ENCODE assay signal across 8 mouse cellular contexts in the genomic region with DNA sequence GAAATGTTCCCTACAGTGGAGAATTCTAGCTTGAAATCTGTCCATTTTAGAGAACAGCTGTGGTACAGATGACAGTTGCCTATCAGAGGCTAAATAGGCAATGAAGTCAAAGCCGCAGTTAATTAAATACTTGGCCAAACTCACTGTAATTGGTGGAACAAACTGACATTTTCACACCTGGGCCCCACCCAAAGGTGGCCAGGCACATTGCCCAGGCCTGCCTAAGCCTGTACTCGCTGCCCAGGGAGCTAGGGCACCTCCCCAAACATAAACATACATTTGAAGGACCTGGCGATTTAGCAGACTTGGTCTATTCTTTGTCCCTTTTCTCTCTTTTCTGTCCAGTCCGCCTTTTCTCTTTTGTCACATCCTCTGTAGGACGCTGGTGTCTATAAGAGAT. TPM values are rescaled to one million over a fixed set of nuclear protein-coding genes. Genes with fewer than 3 reads are reported as not detected.
DNase-seq lines count a peak whose midpoint lies in the region; ATAC-seq and TF ChIP-seq lines count a peak whose summit lies in the region.

A gene (plus strand): TSS at position 276 of the 400 bp plus-strand sequence.

- H3K4me2 ChIP-seq in neural tube, embryonic 11.5 days (ENCODE audit: low read depth): peak within 1 kb of the TSS; percentile 93
- H3K4me2 ChIP-seq in lung, postnatal 0 days (replicated peaks; ENCODE audit: low read depth, low read length): peak within 1 kb of the TSS; percentile 77

- no peak for TF ChIP-seq CTCF in lung, postnatal 0 days (IDR thresholded peaks at IDR 0.05)

- peak within 1 kb of the TSS; percentile 73 for H3K27ac ChIP-seq in neural tube, embryonic 11.5 days (ENCODE audit: low read depth, low read length)
- H3K27ac ChIP-seq in lung, postnatal 0 days (ENCODE audit: low read length): peak within 1 kb of the TSS; percentile 78

- ATAC-seq in neural tube, embryonic 11.5 days (ENCODE audit: insufficient read depth, low FRiP score, low TSS enrichment): no peak
- no peak for ATAC-seq in inflammation-experienced regulatory T-cells, adult 6 months
- no peak for ATAC-seq in lung, postnatal 0 days

- intact Hi-C loops in left cerebral cortex, postnatal 4 days (cut with DNase I): no loop called here
- intact Hi-C loops in left cerebral cortex, postnatal 10 days (cut with DNase I): no loop called here

- TF ChIP-seq EP300 in lung, postnatal 0 days (IDR thresholded peaks at IDR 0.05): no peak

- WGBS in neural tube, embryonic 11.5 days: 35% methylated on average over 5 of the region's 5 CpGs
- WGBS in lung, postnatal 0 days: 24% methylated on average over 5 of the region's 5 CpGs

- no peaks in the 10 kb centered on the region for H3K27me3 ChIP-seq in neural tube, embryonic 11.5 days (ENCODE audit: control insufficient read depth, insufficient read depth, low read length)
- no peaks in the 10 kb centered on the region for H3K27me3 ChIP-seq in lung, postnatal 0 days (replicated peaks; ENCODE audit: insufficient read depth, low read length)

- H3K9me3 ChIP-seq in neural tube, embryonic 11.5 days (ENCODE audit: control insufficient read depth, low read length): no peaks in the 10 kb centered on the region
- H3K9me3 ChIP-seq in lung, postnatal 0 days (ENCODE audit: low read length): no peaks in the 10 kb centered on the region

- peak within 1 kb of the TSS; percentile 70 for H3K9ac ChIP-seq in neural tube, embryonic 11.5 days (ENCODE audit: low read length)
- peak within 1 kb of the TSS; percentile 68 for H3K9ac ChIP-seq in lung, postnatal 0 days (replicated peaks; ENCODE audit: low read depth)

- H3K4me1 ChIP-seq in neural tube, embryonic 11.5 days (ENCODE audit: control insufficient read depth, insufficient read depth, low read length): peaks cover 7% of the 10 kb centered on the region; the same call in 1 of the 2 replicates
- H3K4me1 ChIP-seq in lung, postnatal 0 days (ENCODE audit: insufficient read depth, low read depth, low read length): peaks cover 13% of the 10 kb centered on the region; the same call in 1 of the 2 replicates

- H3K4me3 ChIP-seq in neural tube, embryonic 11.5 days (ENCODE audit: low read depth, low read length): peak within 1 kb of the TSS; percentile 48
- peak within 1 kb of the TSS; percentile 58 for H3K4me3 ChIP-seq in lung, postnatal 0 days (ENCODE audit: low read depth, low read length)

- peaks cover 9% of the 10 kb centered on the region for H3K36me3 ChIP-seq in neural tube, embryonic 11.5 days (ENCODE audit: control insufficient read depth, insufficient read depth, low read length)
- peaks cover 13% of the 10 kb centered on the region; the same call in 1 of the 2 replicates for H3K36me3 ChIP-seq in lung, postnatal 0 days (ENCODE audit: insufficient read depth, low read length)

- DNase-seq in neural tube, embryonic 11.5 days (ENCODE audit: low spot score): no peak
- no peak for DNase-seq in neural tube, embryonic 10.5 days (ENCODE audit: extremely low spot score, low spot score)
- DNase-seq in cerebellum, postnatal 36 days: peak; percentile 13 to 20
- DNase-seq in lung, postnatal 0 days (ENCODE audit: low spot score): peak; percentile 27
- DNase-seq in left cerebral cortex, postnatal 4 days: no peak
- no peak for DNase-seq in embryo, embryonic 11 days
- no peak for DNase-seq in left cerebral cortex, postnatal 10 days (ENCODE audit: extremely low spot score in 1 of 2, low spot score in 2 of 2)

RNA-seq across cellular contexts. Expression of the gene that starts here (rescaled TPM):
- 2.3 and 2.4 TPM in 2 replicates for polyA plus RNA-seq in neural tube, embryonic 11.5 days (2014; fragmentation: Nextera tagmentation; extraction: Ambion mirVana)
- 10 to 100 TPM in 2 of 3 experiments, 1 to 10 TPM in 1; 8.5 to 18.5 (median 16.4) TPM for polyA plus RNA-seq in inflammation-experienced regulatory T-cells, adult 6 months (2017; shearing (Covaris generic))
- 46.2 and 47.5 TPM in 2 replicates for polyA plus RNA-seq in lung, postnatal 0 days (2015; fragmentation: Nextera tagmentation; extraction: Ambion mirVana)
- 1 to 10 TPM; 2.4 to 3.9 TPM for total RNA-seq in left cerebral cortex, postnatal 4 days (2021)
- total RNA-seq in left cerebral cortex, postnatal 10 days (2021): 1 to 10 TPM; 3.5 to 3.9 TPM

Comparison
In these comparisons a context has a peak if more than half of its experiments do, and no peak if none do; other contexts are left out.
1. DNase-seq: peak in cerebellum, postnatal 36 days (2 of 2) and lung, postnatal 0 days (single experiment); none in neural tube, embryonic 11.5 days (single experiment), neural tube, embryonic 10.5 days (single experiment), left cerebral cortex, postnatal 4 days (single experiment), embryo, embryonic 11 days (single experiment) and left cerebral cortex, postnatal 10 days (0 of 2).